Mouse (Mus musculus): Measurements from ENCODE around the gene Lama4. TPM values are rescaled to one million over a fixed set of nuclear protein-coding genes. Genes with fewer than 3 reads are reported as not detected.

Lama4 gene
- polyA plus RNA-seq, 1 experiment from 2014 or later, result 27.2 TPM

GRCm38 (mm10) chr10:39000951-39001350 is 35.6 kb downstream of the Lama4 start:
- Histone ChIP-seq H3K4me3 (no peak overlapping the region), H3K9me3 (no peaks in the 10 kb centered on the region), H3K36me3 (no peaks in the 10 kb centered on the region), H3K27ac (replicated peaks) (no peak overlapping the region), H3K4me2 (replicated peaks) (no peak overlapping the region), H3K4me1 (no peaks in the 10 kb centered on the region), H3K27me3 (no peaks in the 10 kb centered on the region), H3K9ac (replicated peaks) (no peak overlapping the region)
- ATAC-seq (ENCODE audit: low FRiP score, low read depth), result no peak
- WGBS, result 94% methylated on average over 4 of the region's 4 CpGs

DNA sequence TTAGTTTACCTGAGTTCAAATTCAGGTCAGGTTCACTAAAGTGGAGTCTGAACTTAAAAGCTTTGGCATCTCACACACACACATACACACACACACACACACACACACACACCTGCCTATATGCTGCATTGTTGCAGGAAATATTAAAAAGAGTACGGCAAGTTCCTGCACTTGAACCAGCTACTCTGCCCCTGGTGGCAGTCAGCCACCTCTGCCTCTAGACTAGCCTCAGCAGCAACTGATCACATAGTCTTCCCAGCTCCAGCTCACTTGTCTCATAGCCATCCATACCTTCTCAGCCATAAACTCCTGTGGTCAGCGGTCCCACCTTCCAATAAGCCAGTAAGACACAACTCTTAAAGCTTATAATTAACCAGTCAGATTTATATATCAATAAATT is 37.2 kb downstream of the Lama4 start:
- Histone ChIP-seq H3K9ac (replicated peaks) (no peak overlapping the region), H3K27me3 (no peaks in the 10 kb centered on the region), H3K27ac (replicated peaks) (no peak overlapping the region), H3K36me3 (no peaks in the 10 kb centered on the region), H3K9me3 (no peaks in the 10 kb centered on the region), H3K4me3 (no peak overlapping the region), H3K4me2 (replicated peaks) (no peak overlapping the region), H3K4me1 (no peaks in the 10 kb centered on the region)
- ATAC-seq (ENCODE audit: low FRiP score, low read depth), result no peak
- WGBS, result 76% methylated on average over 2 of the region's 2 CpGs

GRCm38 (mm10) chr10:39003520-39003919 is 38.2 kb downstream of the Lama4 start:
- Histone ChIP-seq H3K27me3 (no peaks in the 10 kb centered on the region), H3K4me1 (no peaks in the 10 kb centered on the region), H3K4me3 (no peak overlapping the region), H3K27ac (replicated peaks) (no peak overlapping the region), H3K9ac (replicated peaks) (no peak overlapping the region), H3K36me3 (no peaks in the 10 kb centered on the region), H3K4me2 (replicated peaks) (no peak overlapping the region), H3K9me3 (no peaks in the 10 kb centered on the region)
- ATAC-seq (ENCODE audit: low FRiP score, low read depth), result no peak

DNA sequence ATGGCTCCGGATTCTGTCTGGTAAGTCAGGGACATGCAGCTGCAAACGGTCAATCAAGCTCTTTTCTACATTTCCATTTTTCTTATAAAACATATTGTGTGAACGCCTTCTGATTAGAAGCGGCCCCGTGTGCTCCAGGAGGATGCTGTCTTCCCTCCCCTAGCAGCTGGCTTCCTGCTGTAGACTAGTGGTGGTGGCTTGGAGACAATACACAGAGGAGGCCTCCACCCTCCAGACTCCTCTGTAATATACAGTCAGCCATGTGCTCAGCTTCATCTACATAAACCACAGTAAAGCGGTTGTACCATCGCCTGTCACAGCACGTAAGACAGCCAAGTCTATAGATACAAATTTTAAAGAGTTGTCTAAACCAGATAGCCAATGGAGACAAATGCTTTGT is 40.2 kb downstream of the Lama4 start:
- H3K36me3 ChIP-seq, result no peaks in the 10 kb centered on the region
- no peaks in the 10 kb centered on the region for H3K27me3 ChIP-seq
- no peaks in the 10 kb centered on the region for H3K9me3 ChIP-seq
- peak; percentile 58; the same call in 1 of the 2 replicates for ATAC-seq (ENCODE audit: low FRiP score, low read depth)
- no peak overlapping the region for H3K27ac ChIP-seq (replicated peaks)
- H3K4me1 ChIP-seq, result no peaks in the 10 kb centered on the region
- no peak overlapping the region for H3K9ac ChIP-seq (replicated peaks)
- H3K4me2 ChIP-seq (replicated peaks), result no peak overlapping the region
- H3K4me3 ChIP-seq, result no peak overlapping the region
- WGBS, result 86% methylated on average over 8 of the region's 8 CpGs

GRCm38 (mm10) chr10:39006433-39007105 is 41.3 kb downstream of the Lama4 start:
- Histone ChIP-seq H3K9me3 (no peaks in the 10 kb centered on the region), H3K36me3 (no peaks in the 10 kb centered on the region), H3K27me3 (no peaks in the 10 kb centered on the region), H3K4me2 (replicated peaks) (no peak overlapping the region), H3K4me1 (no peaks in the 10 kb centered on the region), H3K27ac (replicated peaks) (no peak overlapping the region), H3K4me3 (no peak overlapping the region), H3K9ac (replicated peaks) (no peak overlapping the region)
- ATAC-seq (ENCODE audit: low FRiP score, low read depth), result no peak
- 67% methylated on average over 4 of the region's 4 CpGs for WGBS

GRCm38 (mm10) chr10:39014836-39015235 is 49.5 kb downstream of the Lama4 start:
- Histone ChIP-seq H3K9ac (replicated peaks) (no peak overlapping the region), H3K9me3 (no peaks in the 10 kb centered on the region), H3K27me3 (no peaks in the 10 kb centered on the region), H3K36me3 (no peaks in the 10 kb centered on the region), H3K4me1 (no peaks in the 10 kb centered on the region), H3K4me3 (no peak overlapping the region), H3K4me2 (replicated peaks) (no peak overlapping the region), H3K27ac (replicated peaks) (no peak overlapping the region)
- WGBS, result 80% methylated on average over 2 of the region's 2 CpGs
- ATAC-seq (ENCODE audit: low FRiP score, low read depth), result no peak

DNA sequence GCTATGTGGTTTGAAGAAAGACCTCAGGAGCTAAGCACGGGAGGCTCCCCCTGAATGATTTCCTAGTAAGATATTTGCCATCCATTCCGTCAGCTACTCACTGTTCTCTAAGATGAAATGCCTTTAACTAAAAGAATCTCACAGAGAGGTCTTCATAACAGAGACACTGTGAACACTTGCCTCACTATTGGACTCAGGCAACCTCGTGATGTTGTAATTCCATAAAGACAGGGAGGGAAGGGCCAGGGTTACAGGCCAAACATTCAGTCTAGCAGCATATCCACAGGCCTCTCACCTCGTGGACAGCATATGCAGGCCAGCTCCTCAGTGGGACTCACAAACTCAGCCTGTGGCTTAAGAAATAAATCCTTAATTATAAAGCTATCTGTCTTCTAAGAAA is 52.7 kb downstream of the Lama4 start:
- Histone ChIP-seq H3K27me3 (no peaks in the 10 kb centered on the region), H3K36me3 (no peaks in the 10 kb centered on the region), H3K9ac (replicated peaks) (no peak overlapping the region), H3K4me3 (no peak overlapping the region), H3K27ac (replicated peaks) (no peak overlapping the region), H3K4me2 (replicated peaks) (no peak overlapping the region), H3K9me3 (no peaks in the 10 kb centered on the region), H3K4me1 (no peaks in the 10 kb centered on the region)
- 67% methylated on average over 4 of the region's 4 CpGs for WGBS
- no peak for ATAC-seq (ENCODE audit: low FRiP score, low read depth)

GRCm38 (mm10) chr10:39018635-39019034 is 53.3 kb downstream of the Lama4 start:
- no peak for ATAC-seq (ENCODE audit: low FRiP score, low read depth)
- Histone ChIP-seq H3K9ac (replicated peaks) (no peak overlapping the region), H3K27me3 (no peaks in the 10 kb centered on the region), H3K4me2 (replicated peaks) (no peak overlapping the region), H3K27ac (replicated peaks) (no peak overlapping the region), H3K36me3 (no peaks in the 10 kb centered on the region), H3K4me1 (no peaks in the 10 kb centered on the region), H3K9me3 (no peaks in the 10 kb centered on the region), H3K4me3 (no peak overlapping the region)
- WGBS, result 90% methylated on average over 1 of the region's 1 CpGs

- ATAC-seq (ENCODE audit: low FRiP score, low read depth), result no peak
- Histone ChIP-seq H3K27ac (replicated peaks) (no peak overlapping the region), H3K4me3 (no peak overlapping the region), H3K9ac (replicated peaks) (no peak overlapping the region), H3K4me1 (peaks cover 6% of the 10 kb centered on the region; the same call in 1 of the 2 replicates), H3K27me3 (no peaks in the 10 kb centered on the region), H3K4me2 (replicated peaks) (no peak overlapping the region), H3K36me3 (no peaks in the 10 kb centered on the region), H3K9me3 (no peaks in the 10 kb centered on the region)
- 79% methylated on average over 5 of the region's 5 CpGs for WGBS
These were observed 58.4 kb downstream of the Lama4 start for GRCm38 (mm10) chr10:39023618-39024256.

- Histone ChIP-seq H3K27me3 (no peaks in the 10 kb centered on the region), H3K9ac (replicated peaks) (no peak overlapping the region), H3K9me3 (no peaks in the 10 kb centered on the region), H3K27ac (replicated peaks) (no peak overlapping the region), H3K4me1 (peaks cover 6% of the 10 kb centered on the region; the same call in 1 of the 2 replicates), H3K4me3 (no peak overlapping the region), H3K36me3 (no peaks in the 10 kb centered on the region), H3K4me2 (replicated peaks) (no peak overlapping the region)
- 90% methylated on average over 8 of the region's 8 CpGs for WGBS
- no peak for ATAC-seq (ENCODE audit: low FRiP score, low read depth)
These were observed 61.2 kb downstream of the Lama4 start for GRCm38 (mm10) chr10:39026529-39026928.

- Histone ChIP-seq H3K4me3 (no peak overlapping the region), H3K9me3 (no peaks in the 10 kb centered on the region), H3K4me1 (peaks cover 6% of the 10 kb centered on the region; the same call in 1 of the 2 replicates), H3K9ac (replicated peaks) (no peak overlapping the region), H3K27ac (replicated peaks) (no peak overlapping the region), H3K27me3 (no peaks in the 10 kb centered on the region), H3K36me3 (no peaks in the 10 kb centered on the region), H3K4me2 (replicated peaks) (no peak overlapping the region)
- no peak for ATAC-seq (ENCODE audit: low FRiP score, low read depth)
- WGBS, result 63% methylated on average over 5 of the region's 5 CpGs
These were observed 61.7 kb downstream of the Lama4 start for GRCm38 (mm10) chr10:39027058-39027457.

DNA sequence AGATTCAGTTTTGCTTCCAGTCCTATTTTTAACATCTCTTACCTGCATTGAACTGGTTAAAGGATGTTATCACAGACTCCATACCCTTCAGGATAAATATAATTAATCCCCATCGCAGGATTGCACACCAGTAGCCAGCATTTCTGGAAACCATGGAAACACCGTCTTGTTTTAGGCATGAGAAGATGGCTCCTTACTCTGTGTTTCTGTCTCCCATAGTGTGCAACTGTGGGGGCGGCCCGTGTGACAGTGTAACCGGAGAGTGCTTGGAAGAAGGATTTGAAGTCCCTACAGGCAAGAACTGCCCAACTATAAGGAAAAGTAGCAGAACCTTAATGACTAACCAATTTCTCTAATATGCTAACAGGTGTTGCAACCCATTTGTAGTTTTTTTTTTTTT is 63.1 kb downstream of the Lama4 start:
- ATAC-seq (ENCODE audit: low FRiP score, low read depth), result 0 out of 2 replicates have a peak, but pooled peaks have one; percentile 35
- Histone ChIP-seq H3K36me3 (no peaks in the 10 kb centered on the region), H3K4me2 (replicated peaks) (no peak overlapping the region), H3K27ac (replicated peaks) (no peak overlapping the region), H3K9me3 (no peaks in the 10 kb centered on the region), H3K27me3 (no peaks in the 10 kb centered on the region), H3K4me1 (peaks cover 6% of the 10 kb centered on the region; the same call in 1 of the 2 replicates), H3K4me3 (no peak overlapping the region), H3K9ac (replicated peaks) (no peak overlapping the region)
- WGBS, result 55% methylated on average over 5 of the region's 5 CpGs

All from midbrain, embryonic 12.5 days (tissue).